Mouse (Mus musculus) embryonic facial prominence, embryonic 15.5 days (tissue): ENCODE data around the gene Fat2. TPM values are rescaled to one million over a fixed set of nuclear protein-coding genes. Genes with fewer than 3 reads are reported as not detected.

Experiments used
- ATAC-seq: fragments of 200-750 bp; cut with Nextera tagmentation; 2 replicates; pipeline ENCODE4 v1.8.0; 2017; ENCODE audit warnings: low read depth, moderate TSS enrichment; ENCODE audit not compliant: insufficient number of reproducible peaks, low FRiP score, low TSS enrichment
- H3K27ac ChIP-seq: fragments of 300-500 bp; sonication (generic); replicated peaks from 2 replicates; pipeline ENCODE4 v1.5.1; 2015; ENCODE audit warnings: mild to moderate bottlenecking, inconsistent platforms
- H3K27me3 ChIP-seq: fragments of 300-500 bp; sonication (generic); 2 replicates; pipeline ENCODE4 v1.6.1; 2015; ENCODE audit warnings: inconsistent platforms
- H3K36me3 ChIP-seq: fragments of 300-500 bp; sonication (generic); 2 replicates; pipeline ENCODE4 v1.6.1; 2015; ENCODE audit warnings: mild to moderate bottlenecking, inconsistent platforms
- H3K4me1 ChIP-seq: fragments of 300-500 bp; sonication (generic); 2 replicates; pipeline ENCODE4 v1.6.1; 2015; ENCODE audit warnings: inconsistent platforms
- H3K4me2 ChIP-seq: fragments of 300-500 bp; sonication (generic); replicated peaks from 2 replicates; pipeline ENCODE4 v1.6.1; 2015; ENCODE audit warnings: mild to moderate bottlenecking, inconsistent platforms
- H3K4me3 ChIP-seq: fragments of 300-500 bp; sonication (generic); replicated peaks from 2 replicates; pipeline ENCODE4 v1.5.1; 2015; ENCODE audit warnings: mild to moderate bottlenecking, inconsistent platforms
- H3K9ac ChIP-seq: fragments of 300-500 bp; sonication (generic); 2 replicates; pipeline ENCODE4 v1.6.1; 2015; ENCODE audit warnings: inconsistent platforms
- H3K9me3 ChIP-seq: fragments of 300-500 bp; sonication (generic); replicated peaks from 2 replicates; pipeline ENCODE4 v1.6.1; 2016; ENCODE audit warnings: inconsistent platforms
- WGBS: fragments of 180-500 bp; shearing (Covaris S2); methylation state at CpG from one replicate; pipeline ENCODE4 v1.1.7; 2015; 5-methylcytosine and 5-hydroxymethylcytosine counted together
- polyA plus RNA-seq: library from polyadenylated mRNA; unstranded; fragments of >200 nt; fragmentation: Nextera tagmentation; extraction: Ambion mirVana; gene quantifications from 2 replicates; pipeline ENCODE4 v1.2.1, GENCODE M21; 2015

The Fat2 gene
- polyA plus RNA-seq, 1 experiment from 2014 or later: 1.1 TPM

DNA sequence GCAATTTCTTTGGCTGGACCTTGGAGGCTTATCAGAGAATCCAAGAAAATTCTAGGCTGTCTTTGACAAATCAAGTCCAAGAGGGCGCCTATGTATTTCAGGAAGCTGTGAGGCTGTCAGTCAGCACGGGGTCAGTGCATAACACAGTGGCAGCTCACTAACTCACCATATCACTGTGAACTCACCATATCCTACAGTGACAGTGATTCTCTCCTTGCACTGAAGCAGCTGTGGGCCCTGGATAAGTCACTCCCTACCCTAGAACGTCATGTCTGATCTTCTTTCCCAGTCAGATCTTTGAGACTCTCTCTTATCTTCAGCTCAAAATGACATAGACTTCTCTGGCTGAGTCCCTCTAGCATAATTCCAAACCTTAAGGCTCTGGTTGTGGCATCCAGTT, 96.9 kb downstream of the Fat2 start:
- WGBS: 68% methylated on average over 3 of the region's 3 CpGs
- Histone ChIP-seq H3K4me3 (no peak overlapping the region), H3K4me1 (no peaks in the 10 kb centered on the region), H3K36me3 (peaks cover 5% of the 10 kb centered on the region), H3K9ac (no peak overlapping the region), H3K27ac (no peak overlapping the region), H3K27me3 (no peaks in the 10 kb centered on the region), H3K9me3 (no peaks in the 10 kb centered on the region), H3K4me2 (no peak overlapping the region)
- ATAC-seq: no peak

DNA sequence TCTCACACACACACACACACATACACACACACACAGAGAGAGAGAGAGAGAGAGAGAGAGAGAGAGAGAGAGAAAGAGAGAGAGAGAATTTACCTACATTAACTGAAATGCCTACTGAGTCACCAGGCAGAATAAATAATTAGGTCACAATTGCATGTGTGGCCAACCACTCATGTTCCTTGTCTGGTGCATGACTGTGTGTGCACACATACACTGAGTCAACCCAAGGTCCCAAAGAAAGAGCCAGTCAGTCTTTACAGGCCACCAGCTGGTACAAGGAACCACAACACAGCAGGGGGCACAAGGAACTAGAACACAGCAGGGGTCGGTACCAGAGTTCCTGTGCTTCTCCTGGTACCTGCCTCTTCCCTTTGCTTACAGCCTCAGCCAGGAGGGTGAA, 99.5 kb downstream of the Fat2 start:
- 83% methylated on average over 1 of the region's 1 CpGs for WGBS
- H3K9me3 ChIP-seq: no peaks in the 10 kb centered on the region

GRCm38 (mm10) chr11:55234791-55235190, 101.6 kb downstream of the Fat2 start:
- Histone ChIP-seq H3K36me3 (peaks cover 21% of the 10 kb centered on the region), H3K4me1 (no peaks in the 10 kb centered on the region), H3K27ac (no peak overlapping the region), H3K9ac (no peak overlapping the region), H3K9me3 (no peaks in the 10 kb centered on the region), H3K4me3 (no peak overlapping the region), H3K4me2 (no peak overlapping the region), H3K27me3 (no peaks in the 10 kb centered on the region)
- ATAC-seq: no peak
- WGBS: 90% methylated on average over 4 of the region's 4 CpGs

More for the DNA sequence above, 99.5 kb downstream of the Fat2 start:
- no peak overlapping the region for H3K9ac ChIP-seq
- H3K27ac ChIP-seq: no peak overlapping the region
- H3K4me1 ChIP-seq: no peaks in the 10 kb centered on the region
- H3K36me3 ChIP-seq: peaks cover 19% of the 10 kb centered on the region
- no peaks in the 10 kb centered on the region for H3K27me3 ChIP-seq
- no peak for ATAC-seq
- H3K4me3 ChIP-seq: no peak overlapping the region
- no peak overlapping the region for H3K4me2 ChIP-seq

GRCm38 (mm10) chr11:55234288-55234687, 102.1 kb downstream of the Fat2 start:
- Histone ChIP-seq H3K4me2 (no peak overlapping the region), H3K4me3 (no peak overlapping the region), H3K9ac (no peak overlapping the region), H3K27ac (no peak overlapping the region), H3K9me3 (no peaks in the 10 kb centered on the region), H3K36me3 (peaks cover 21% of the 10 kb centered on the region), H3K27me3 (no peaks in the 10 kb centered on the region), H3K4me1 (no peaks in the 10 kb centered on the region)
- 90% methylated on average over 7 of the region's 7 CpGs for WGBS
- no peak for ATAC-seq

GRCm38 (mm10) chr11:55231034-55231433, 105.3 kb downstream of the Fat2 start:
- Histone ChIP-seq H3K27me3 (no peaks in the 10 kb centered on the region), H3K9me3 (no peaks in the 10 kb centered on the region), H3K36me3 (peaks cover 38% of the 10 kb centered on the region), H3K4me2 (no peak overlapping the region), H3K9ac (no peak overlapping the region), H3K4me1 (no peaks in the 10 kb centered on the region), H3K27ac (no peak overlapping the region), H3K4me3 (no peak overlapping the region)
- no peak for ATAC-seq
- 93% methylated on average over 6 of the region's 6 CpGs for WGBS

- H3K36me3 ChIP-seq: peaks cover 60% of the 10 kb centered on the region
- H3K27ac ChIP-seq: no peak overlapping the region
- 88% methylated on average over 7 of the region's 7 CpGs for WGBS
- no peaks in the 10 kb centered on the region for H3K4me1 ChIP-seq
- H3K27me3 ChIP-seq: no peaks in the 10 kb centered on the region
- H3K9ac ChIP-seq: no peak overlapping the region
- no peak overlapping the region for H3K4me3 ChIP-seq
- H3K9me3 ChIP-seq: no peaks in the 10 kb centered on the region
- ATAC-seq: no peak
- no peak overlapping the region for H3K4me2 ChIP-seq
Measured at GRCm38 (mm10) chr11:55221306-55221705, 115.1 kb downstream of the Fat2 start.

- ATAC-seq: no peak
- no peak overlapping the region for H3K9ac ChIP-seq
- no peaks in the 10 kb centered on the region for H3K9me3 ChIP-seq
- no peak overlapping the region for H3K27ac ChIP-seq
- no peaks in the 10 kb centered on the region for H3K27me3 ChIP-seq
- no peaks in the 10 kb centered on the region for H3K4me1 ChIP-seq
- H3K4me2 ChIP-seq: no peak overlapping the region
- H3K4me3 ChIP-seq: no peak overlapping the region
- H3K36me3 ChIP-seq: peaks cover 36% of the 10 kb centered on the region
- WGBS: 83% methylated on average over 3 of the region's 3 CpGs
Measured at GRCm38 (mm10) chr11:55218473-55218872, 117.9 kb downstream of the Fat2 start.

- H3K9me3 ChIP-seq: no peaks in the 10 kb centered on the region
- no peak overlapping the region for H3K27ac ChIP-seq
- no peaks in the 10 kb centered on the region for H3K4me1 ChIP-seq
- H3K4me3 ChIP-seq: no peak overlapping the region
- no peak overlapping the region for H3K4me2 ChIP-seq
- no peak overlapping the region for H3K9ac ChIP-seq
- no peaks in the 10 kb centered on the region for H3K27me3 ChIP-seq
- no peak for ATAC-seq
- H3K36me3 ChIP-seq: peaks cover 30% of the 10 kb centered on the region
- 96% methylated on average over 7 of the region's 7 CpGs for WGBS
Measured at GRCm38 (mm10) chr11:55217880-55218279, 118.5 kb downstream of the Fat2 start.

GRCm38 (mm10) chr11:55217418-55217817, 118.9 kb downstream of the Fat2 start:
- peaks cover 26% of the 10 kb centered on the region for H3K36me3 ChIP-seq
- no peak overlapping the region for H3K9ac ChIP-seq
- no peak overlapping the region for H3K27ac ChIP-seq
- H3K4me1 ChIP-seq: no peaks in the 10 kb centered on the region
- no peaks in the 10 kb centered on the region for H3K9me3 ChIP-seq
- no peak overlapping the region for H3K4me2 ChIP-seq
- H3K4me3 ChIP-seq: no peak overlapping the region
- no peaks in the 10 kb centered on the region for H3K27me3 ChIP-seq
- 79% methylated on average over 4 of the region's 4 CpGs for WGBS
- ATAC-seq: no peak

DNA sequence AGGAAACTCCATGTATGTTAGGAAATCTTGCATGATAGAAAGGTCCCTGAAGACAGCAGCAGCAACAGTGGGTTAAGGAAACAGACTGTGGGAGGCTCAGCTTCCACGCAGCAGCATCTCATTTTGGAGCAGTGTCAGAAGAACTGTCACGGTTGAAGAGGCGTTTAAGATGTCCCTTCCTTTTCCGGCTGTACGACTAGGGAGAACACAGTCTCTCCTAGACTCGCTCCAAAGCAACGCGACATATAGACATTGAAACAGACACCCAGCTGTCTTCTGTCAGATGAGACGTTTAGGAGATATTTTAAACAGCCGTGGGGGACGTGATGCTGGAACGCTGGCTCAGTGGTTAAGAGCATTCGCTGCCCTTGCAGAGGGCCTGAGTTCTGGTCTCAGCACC, 119.5 kb downstream of the Fat2 start:
- no peaks in the 10 kb centered on the region for H3K9me3 ChIP-seq
- peaks cover 25% of the 10 kb centered on the region for H3K36me3 ChIP-seq
- ATAC-seq: no peak
- no peak overlapping the region for H3K27ac ChIP-seq
- 66% methylated on average over 13 of the region's 13 CpGs for WGBS
- no peaks in the 10 kb centered on the region for H3K4me1 ChIP-seq
- H3K4me2 ChIP-seq: no peak overlapping the region
- no peak overlapping the region for H3K4me3 ChIP-seq
- no peak overlapping the region for H3K9ac ChIP-seq
- H3K27me3 ChIP-seq: no peaks in the 10 kb centered on the region

DNA sequence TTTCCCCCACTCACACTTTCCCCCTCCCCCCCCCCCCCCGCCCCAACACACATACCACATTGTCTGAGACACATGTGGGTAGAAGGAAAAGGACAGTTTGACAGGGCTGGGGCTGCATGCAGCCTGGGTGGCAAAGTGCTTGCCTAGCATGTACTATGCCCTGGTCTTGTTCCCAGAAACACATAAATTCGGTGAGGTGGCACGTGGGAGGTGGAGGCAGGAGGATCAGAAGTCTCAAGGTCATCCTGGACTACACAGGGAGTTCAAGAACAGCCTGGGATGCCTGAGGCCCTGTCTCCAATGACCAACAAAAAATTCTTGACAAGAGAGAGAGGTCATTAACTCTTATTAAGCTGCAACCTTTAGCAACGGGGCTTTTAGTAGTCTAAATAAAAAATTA, 120.3 kb downstream of the Fat2 start:
- Histone ChIP-seq H3K27ac (no peak overlapping the region), H3K4me1 (no peaks in the 10 kb centered on the region), H3K36me3 (peaks cover 17% of the 10 kb centered on the region), H3K4me3 (no peak overlapping the region), H3K9ac (no peak overlapping the region), H3K4me2 (no peak overlapping the region), H3K9me3 (no peaks in the 10 kb centered on the region), H3K27me3 (no peaks in the 10 kb centered on the region)
- WGBS: 63% methylated on average over 3 of the region's 4 CpGs
- ATAC-seq: no peak

DNA sequence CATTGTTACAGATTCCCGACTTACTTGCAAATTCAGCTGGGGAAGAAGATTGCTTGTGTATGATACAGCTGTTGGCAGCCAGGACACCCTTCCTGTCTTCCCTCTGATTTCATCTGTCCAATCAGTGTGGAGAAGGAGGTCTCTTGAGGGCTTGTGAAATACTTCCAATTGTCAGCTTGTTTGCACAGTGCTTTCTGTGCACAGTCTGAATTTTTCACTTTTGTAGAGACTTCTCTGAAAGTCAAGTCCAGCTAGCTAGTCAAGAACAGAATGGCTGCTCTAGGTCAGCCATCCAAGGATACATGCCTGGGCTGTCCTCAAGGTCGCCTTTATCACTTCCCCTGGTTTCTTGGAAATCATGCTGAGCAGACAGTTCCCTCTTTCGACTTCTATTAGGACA, 121.4 kb downstream of the Fat2 start:
- H3K4me3 ChIP-seq: no peak overlapping the region
- H3K27ac ChIP-seq: no peak overlapping the region
- H3K4me2 ChIP-seq: no peak overlapping the region
- no peaks in the 10 kb centered on the region for H3K9me3 ChIP-seq
- 81% methylated on average over 3 of the region's 3 CpGs for WGBS
- ATAC-seq: no peak
- no peak overlapping the region for H3K9ac ChIP-seq
- H3K27me3 ChIP-seq: no peaks in the 10 kb centered on the region
- 0 out of 2 replicates have a peak, but pooled peaks cover under 1% of the 10 kb centered on the region for H3K4me1 ChIP-seq
- H3K36me3 ChIP-seq: peaks cover 11% of the 10 kb centered on the region; the same call in 1 of the 2 replicates
